15 mouse cellular contexts compared by ENCODE assay signal in genomic region chr6:142888346-142888745, GRCm38 (mm10).
DNase-seq lines count a peak whose midpoint lies in the region.
"Had no signal": no experiment of that assay in that cellular context is flagged by ENCODE, and none has a peak within 500 bp of the region (broad histone marks: within the 10 kb centered on the region; RNA-seq: fewer than 3 reads in every experiment).

No protein-coding gene starts in this region.

- DNase-seq in heart, adult 11 months = peak; percentile 64
- no peak for DNase-seq in heart, adult 9 months (ENCODE audit: low spot score in 2 of 2)
- peak; percentile 10 for DNase-seq in thymus, postnatal 14 days
- no peak for DNase-seq in thymus, postnatal 36 days
- peak; percentile 89 for DNase-seq in R1 (ENCODE audit: low read depth, low spot score)
- DNase-seq in ovary, postnatal 14 days (ENCODE audit: low spot score) = no peak
- DNase-seq: adrenal gland, adult 2 months; adrenal gland, postnatal 14 days; cerebellum, adult 11 months; cerebellum, adult 2 months; cerebellum, adult 9-11 months; cerebellum, postnatal 25 days; forebrain, postnatal 0 days; gastrocnemius, postnatal 25 days; heart, adult 2 months had no signal

Comparison
In these comparisons a context has a peak if more than half of its experiments do, and no peak if none do; other contexts are left out.
1. DNase-seq: peak in heart, adult 11 months (single experiment), thymus, postnatal 14 days (single experiment) and R1 (single experiment); none in heart, adult 9 months (0 of 2), thymus, postnatal 36 days (0 of 2) and ovary, postnatal 14 days (single experiment).